Mouse (Mus musculus) R1 (cell line): ENCODE measurements at regions not wholly inside any gene's neighbourhood (a gene's known extent, or its start where the extent isn't known, plus 50 kb on each side); places are given as distances from the start of the nearest gene placed in this dataset.

Source experiments
- DNase-seq: peaks from one replicate; pipeline ENCODE4 v3.0.0-alpha.2; 2018; ENCODE audit warnings: low read depth, low spot score

DNA sequence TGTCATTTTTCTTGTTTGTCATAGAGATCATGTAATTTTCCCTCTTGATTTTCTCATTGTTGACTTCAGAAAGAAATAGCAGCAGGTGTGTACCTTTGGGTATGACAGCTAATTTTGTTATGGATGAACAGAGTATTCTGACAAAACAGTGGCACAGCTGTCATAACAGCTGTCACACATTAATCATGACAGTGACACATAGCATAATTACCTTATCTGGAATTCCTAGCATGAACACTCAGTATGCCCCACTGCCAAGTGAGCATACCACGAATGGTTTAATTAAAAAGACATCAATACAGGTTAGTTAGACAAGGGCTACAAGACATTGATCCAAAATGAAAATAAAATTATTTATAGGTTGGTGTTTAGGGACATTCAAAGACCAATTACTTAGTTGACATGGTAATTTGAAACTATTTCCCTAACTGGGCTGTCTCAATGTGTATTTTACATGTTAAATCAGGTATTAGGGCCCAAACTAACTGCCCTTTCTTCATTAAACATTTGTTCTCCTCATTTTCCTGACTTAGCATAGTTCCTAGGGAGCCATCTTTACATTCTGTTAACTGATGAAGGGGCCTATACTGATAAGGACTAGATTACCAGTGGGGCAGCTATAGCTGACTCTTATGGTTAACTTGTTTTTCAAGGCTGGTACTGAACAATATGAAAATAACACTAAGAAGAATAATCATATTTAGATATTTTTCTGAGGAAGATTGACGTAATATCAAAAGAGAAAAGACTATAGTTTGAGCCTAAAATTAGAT, 52.2 kb downstream of the Aldoart1 start:
- no peak for DNase-seq

DNA sequence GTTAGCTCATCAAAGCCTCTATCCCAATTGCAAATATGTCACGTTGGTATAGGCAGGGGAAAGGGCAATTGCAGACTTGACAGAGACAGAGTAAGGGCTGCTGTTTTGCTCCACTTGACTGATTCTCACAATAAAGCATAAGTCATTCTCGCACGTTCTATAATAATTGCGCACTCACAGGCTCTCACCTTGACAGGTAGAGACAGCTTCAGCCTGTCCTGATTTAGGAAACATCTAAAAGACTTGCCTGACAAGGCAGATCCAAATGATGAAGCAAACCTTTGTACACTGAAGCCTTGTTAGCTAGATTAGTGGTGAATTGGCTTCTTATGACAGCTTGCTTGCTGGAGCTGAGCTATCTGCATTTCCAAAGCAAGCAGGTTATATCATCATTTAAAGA, 52.9 kb downstream of the Aldoart1 start:
- no peak for DNase-seq

DNA sequence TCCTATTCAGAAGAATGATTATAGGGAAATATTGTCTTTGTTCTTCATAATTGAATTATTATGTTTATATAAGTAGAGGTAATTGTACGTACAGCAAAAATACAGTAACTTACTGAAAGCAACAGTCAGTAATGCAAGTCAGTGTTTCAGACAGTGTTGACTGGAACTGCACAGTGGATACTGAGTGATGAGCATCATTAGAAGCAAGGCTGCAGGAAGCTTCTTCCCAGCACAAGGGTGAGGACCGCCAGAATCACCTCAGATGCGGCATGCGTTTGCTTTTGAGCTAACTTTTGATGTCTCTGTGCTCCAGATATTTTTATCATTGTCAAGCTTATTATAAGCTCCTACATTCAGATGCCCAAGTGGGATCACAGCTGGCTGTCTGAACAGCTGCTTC, 63.6 kb downstream of the Aldoart1 start:
- DNase-seq, result no peak

DNA sequence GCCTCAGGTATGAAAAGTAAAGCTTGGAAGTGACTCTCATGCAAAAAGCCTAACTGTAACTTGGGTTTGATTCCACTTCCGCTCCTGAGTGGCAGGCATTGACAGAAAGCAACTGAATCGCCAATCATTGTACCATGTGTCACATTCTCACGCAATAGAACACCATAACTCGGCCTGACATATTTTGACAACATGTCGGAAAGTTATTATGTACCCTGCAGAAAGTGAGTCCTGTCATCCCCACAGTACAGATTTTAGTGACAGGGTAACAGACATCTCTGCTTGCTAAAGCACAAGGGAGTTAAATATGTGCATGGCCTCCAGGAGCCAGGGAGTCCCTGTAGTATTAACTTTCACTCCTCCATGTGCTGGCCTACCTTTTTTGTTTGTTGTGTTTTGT, 85.5 kb downstream of the Aldoart1 start:
- no peak for DNase-seq

DNA sequence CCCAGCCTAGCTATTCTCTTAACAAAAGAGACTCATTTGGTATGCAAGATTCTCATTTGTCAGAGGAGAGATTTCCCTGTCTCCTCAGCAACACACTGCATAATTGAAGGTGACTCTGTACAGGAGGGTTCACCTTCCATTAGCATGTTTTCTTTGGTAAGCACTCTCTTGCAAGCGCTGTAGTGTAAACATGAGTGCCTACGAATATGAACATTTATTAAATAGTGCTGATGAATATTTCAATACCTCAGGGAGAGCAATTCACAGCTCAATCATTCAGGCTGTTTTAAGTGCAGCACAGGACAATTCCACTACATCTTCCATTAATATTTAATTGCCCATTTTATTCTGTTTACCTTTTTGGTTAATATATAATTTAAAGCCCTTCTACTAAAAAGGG, 86.0 kb downstream of the Aldoart1 start:
- DNase-seq, result peak; percentile 2
